Mouse (Mus musculus) liver, adult 2 months (tissue): ENCODE data around the gene Ttc29. TPM values are rescaled to one million over a fixed set of nuclear protein-coding genes. Genes with fewer than 3 reads are reported as not detected.

Source experiments
- DNase-seq: peaks from one replicate; pipeline ENCODE4 v3.0.0-alpha.2; 2011; ENCODE audit warnings: low read depth, low spot score; ENCODE audit errors: extremely low read depth
- H3K27ac ChIP-seq: fragments of 200-500 bp; replicated peaks from 2 replicates; pipeline ENCODE4 v1.5.1; 2012; ENCODE audit warnings: low read depth, mild to moderate bottlenecking, control low read depth, inconsistent platforms, low read length; ENCODE audit not compliant: insufficient read depth
- H3K27me3 ChIP-seq: fragments of 200-500 bp; 2 replicates; pipeline ENCODE4 v1.6.1; 2012; ENCODE audit warnings: mild to moderate bottlenecking, moderate library complexity, low read length, inconsistent platforms; ENCODE audit not compliant: control insufficient read depth, insufficient read depth
- H3K36me3 ChIP-seq: fragments of 200-500 bp; 2 replicates; pipeline ENCODE4 v1.6.1; 2012; ENCODE audit warnings: low read length, inconsistent platforms; ENCODE audit not compliant: control insufficient read depth, insufficient read depth
- H3K4me1 ChIP-seq: fragments of 200-500 bp; 2 replicates; pipeline ENCODE4 v1.6.1; 2011; ENCODE audit warnings: low read length; ENCODE audit not compliant: control insufficient read depth, insufficient read depth
- H3K4me3 ChIP-seq: fragments of 200-500 bp; 2 replicates; pipeline ENCODE4 v1.5.1; 2011; ENCODE audit warnings: low read depth, mild to moderate bottlenecking, control low read depth, low read length, moderate library complexity; ENCODE audit not compliant: insufficient read depth
- H3K79me2 ChIP-seq: fragments of 200-500 bp; 2 replicates; pipeline ENCODE4 v1.6.1; 2012; ENCODE audit warnings: inconsistent platforms, mild to moderate bottlenecking, low read length, moderate library complexity; ENCODE audit not compliant: control insufficient read depth, insufficient read depth
- H3K9ac ChIP-seq: fragments of 200-500 bp; 2 replicates; pipeline ENCODE4 v1.6.1; 2012; ENCODE audit warnings: low read depth, mild to moderate bottlenecking, control low read depth, inconsistent platforms, low read length
- CTCF ChIP-seq: fragments of 200-500 bp; IDR thresholded peaks from 2 replicates; pipeline ENCODE4 v1.5.1; 2011; ENCODE audit warnings: low read depth, low read length, control low read depth
- POLR2A ChIP-seq: fragments of 200-500 bp; IDR thresholded peaks from 2 replicates; pipeline ENCODE4 v1.6.1; 2011; ENCODE audit warnings: low read length, control low read depth; ENCODE audit not compliant: insufficient read depth; ENCODE audit errors: extremely low read depth
- WGBS: fragments of 180-500 bp; shearing (Covaris S2); methylation state at CpG from one replicate; pipeline ENCODE4 v1.1.7; 2018; 5-methylcytosine and 5-hydroxymethylcytosine counted together
- polyA plus RNA-seq: library from polyadenylated mRNA; depleted of rRNA; stranded (reverse); fragments of >200 nt; gene quantifications from 2 replicates; pipeline ENCODE4 v1.2.3, GENCODE M21; 2012
- total RNA-seq: library from RNA; depleted of rRNA; stranded (reverse); fragments of >200 nt; gene quantifications from 2 replicates; pipeline ENCODE4 v1.2.3, GENCODE M21; 2014

The Ttc29 gene
- total and polyA plus RNA-seq, 2 experiments, result not detected

- no peaks in the 10 kb centered on the region for H3K79me2 ChIP-seq
- no peak for DNase-seq
- no peak overlapping the region for H3K27ac ChIP-seq
- no peak for TF ChIP-seq CTCF
- H3K9ac ChIP-seq, result no peak overlapping the region
- H3K27me3 ChIP-seq, result no peaks in the 10 kb centered on the region
- no peak overlapping the region for H3K4me3 ChIP-seq
- no peaks in the 10 kb centered on the region for H3K4me1 ChIP-seq
- no peaks in the 10 kb centered on the region for H3K36me3 ChIP-seq
- 88% methylated on average over 7 of the region's 7 CpGs for WGBS
These were observed 177.7 kb downstream of the Ttc29 start for GRCm38 (mm10) chr8:78390756-78391155.

DNA sequence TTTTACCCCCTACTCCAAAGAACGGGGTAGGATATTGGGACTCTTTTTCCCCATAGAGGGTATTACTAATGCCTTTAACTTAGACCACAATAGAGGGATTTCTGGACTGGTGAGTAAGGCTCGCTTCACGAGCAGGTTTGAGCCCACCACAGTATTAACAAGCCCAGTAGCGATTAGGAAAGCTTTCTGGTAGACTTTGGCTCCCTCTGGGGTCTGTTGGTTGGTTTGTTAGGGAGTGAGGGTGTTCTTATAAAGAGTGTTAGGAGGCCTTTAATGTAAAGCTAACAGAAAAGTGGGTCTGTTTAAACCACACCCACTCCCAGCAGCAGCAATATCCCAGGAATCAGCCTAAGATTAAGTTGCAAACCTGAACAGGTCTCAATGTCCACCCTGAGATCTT is 206.2 kb downstream of the Ttc29 start:
- Histone ChIP-seq H3K9ac (no peak overlapping the region), H3K27me3 (no peaks in the 10 kb centered on the region; the same call in 1 of the 2 replicates), H3K36me3 (no peaks in the 10 kb centered on the region), H3K4me3 (no peak overlapping the region), H3K79me2 (no peaks in the 10 kb centered on the region), H3K27ac (no peak overlapping the region), H3K4me1 (no peaks in the 10 kb centered on the region)
- TF ChIP-seq POLR2A (no peak), CTCF (no peak)
- WGBS, result 34% methylated on average over 4 of the region's 4 CpGs
- no peak for DNase-seq

DNA sequence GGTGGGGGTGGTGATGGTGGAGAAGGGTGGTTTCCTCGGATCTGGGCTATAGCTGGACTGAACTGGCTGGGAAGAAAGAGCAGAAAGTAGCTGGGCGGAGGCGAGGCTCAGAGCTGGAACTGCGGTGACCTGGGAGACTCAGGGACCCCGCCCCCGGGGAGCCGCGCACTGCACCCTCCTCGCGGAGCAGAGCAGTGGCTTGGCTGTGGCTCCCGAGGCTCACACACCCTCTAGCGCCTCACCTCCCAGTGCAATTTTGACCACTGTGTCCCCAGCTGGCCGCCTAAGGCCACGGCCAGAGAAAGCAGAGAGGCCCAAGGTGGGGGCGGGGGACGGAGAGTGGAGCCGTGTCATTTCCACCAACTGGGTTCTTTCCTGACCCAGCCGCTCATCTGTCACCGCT is 207.0 kb downstream of the Ttc29 start:
- no peaks in the 10 kb centered on the region; the same call in 1 of the 2 replicates for H3K27me3 ChIP-seq
- H3K4me3 ChIP-seq, result no peak overlapping the region
- no peaks in the 10 kb centered on the region for H3K4me1 ChIP-seq
- H3K79me2 ChIP-seq, result no peaks in the 10 kb centered on the region
- DNase-seq, result no peak
- H3K36me3 ChIP-seq, result no peaks in the 10 kb centered on the region
- H3K9ac ChIP-seq, result no peak overlapping the region
- no peak overlapping the region for H3K27ac ChIP-seq
- 2% methylated on average over 19 of the region's 19 CpGs for WGBS
- TF ChIP-seq CTCF, result no peak
- no peak for TF ChIP-seq POLR2A

DNA sequence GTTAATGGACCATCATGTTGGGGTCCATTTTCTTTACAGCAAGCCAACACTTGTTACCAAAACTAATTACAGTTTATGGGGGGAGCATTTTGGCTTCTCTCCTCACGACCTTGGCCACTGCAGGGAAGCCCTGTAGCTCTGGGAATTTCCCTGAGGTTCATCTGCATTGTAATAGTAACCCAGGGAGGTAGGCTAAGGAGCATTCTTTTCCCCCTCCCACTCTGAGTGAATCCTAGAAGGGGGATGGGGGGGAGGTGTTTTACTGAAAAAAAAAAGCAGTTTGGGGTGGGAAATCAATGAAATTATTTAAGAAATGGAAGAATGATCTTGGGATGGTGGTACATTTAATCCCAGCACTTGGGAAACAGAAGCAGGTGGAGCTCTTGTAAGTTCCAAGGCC is 210.8 kb downstream of the Ttc29 start:
- Histone ChIP-seq H3K27ac (no peak overlapping the region), H3K27me3 (peaks cover 2% of the 10 kb centered on the region; the same call in 1 of the 2 replicates), H3K4me3 (no peak overlapping the region), H3K9ac (no peak overlapping the region), H3K79me2 (no peaks in the 10 kb centered on the region), H3K36me3 (no peaks in the 10 kb centered on the region), H3K4me1 (no peaks in the 10 kb centered on the region)
- DNase-seq, result no peak
- no peak for TF ChIP-seq POLR2A
- TF ChIP-seq CTCF, result no peak
- 2% methylated on average over 1 of the region's 1 CpGs for WGBS

- Histone ChIP-seq H3K9ac (no peak overlapping the region), H3K79me2 (no peaks in the 10 kb centered on the region), H3K4me1 (no peaks in the 10 kb centered on the region), H3K27me3 (peaks cover 2% of the 10 kb centered on the region; the same call in 1 of the 2 replicates), H3K27ac (no peak overlapping the region), H3K36me3 (no peaks in the 10 kb centered on the region), H3K4me3 (no peak overlapping the region)
- no peak for TF ChIP-seq POLR2A
- TF ChIP-seq CTCF, result no peak
- DNase-seq, result no peak
- 3% methylated on average over 10 of the region's 10 CpGs for WGBS
These were observed 213.4 kb downstream of the Ttc29 start for GRCm38 (mm10) chr8:78426455-78426854.

- Histone ChIP-seq H3K36me3 (no peaks in the 10 kb centered on the region), H3K27ac (no peak overlapping the region), H3K4me3 (no peak overlapping the region), H3K27me3 (peaks cover 2% of the 10 kb centered on the region; the same call in 1 of the 2 replicates), H3K79me2 (no peaks in the 10 kb centered on the region), H3K4me1 (no peaks in the 10 kb centered on the region), H3K9ac (no peak overlapping the region)
- no peak for DNase-seq
- TF ChIP-seq POLR2A (no peak), CTCF (no peak)
- 3% methylated on average over 32 of the region's 32 CpGs for WGBS
These were observed 214.0 kb downstream of the Ttc29 start for GRCm38 (mm10) chr8:78426875-78427768.
